Mouse (Mus musculus): ENCODE data around the gene Mapkap1. TPM values are rescaled to one million over a fixed set of nuclear protein-coding genes. Genes with fewer than 3 reads are reported as not detected.
"Not testable (repeated sequence)": the region's sequence is repeated elsewhere in the genome, so short reads cannot be mapped to it uniquely, and the experiment has no call there.

Gene Mapkap1
- polyA plus RNA-seq, 1 experiment from 2014 or later = 103 TPM

DNA sequence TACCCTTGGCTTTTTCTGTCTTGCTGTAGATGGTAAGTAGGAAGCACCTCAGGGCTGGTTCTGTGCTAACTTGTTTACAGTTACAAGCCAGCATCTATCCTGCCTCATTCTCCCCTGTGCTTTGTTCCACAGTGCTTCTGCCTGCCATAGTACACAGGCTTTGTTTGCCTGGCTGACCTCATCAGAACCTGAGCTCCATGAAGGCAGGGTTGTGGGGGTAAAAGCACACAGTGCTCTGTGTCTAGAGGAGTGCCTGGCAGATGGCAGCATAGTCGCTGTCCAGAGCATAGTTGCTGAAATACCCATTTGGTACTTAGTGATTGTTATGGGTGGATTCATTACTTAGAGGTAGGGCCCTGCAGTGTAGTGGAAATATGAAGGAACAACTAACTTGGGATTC lies 13.7 kb downstream of the Mapkap1 start:
- Histone ChIP-seq H3K27ac (replicated peaks; ENCODE audit: low read depth, low read length) (no peak overlapping the region), H3K4me3 (ENCODE audit: low read depth, low read length) (no peak overlapping the region), H3K36me3 (replicated peaks; ENCODE audit: control insufficient read depth, insufficient read depth, low read depth, low read length) (no peaks in the 10 kb centered on the region), H3K9ac (replicated peaks; ENCODE audit: low read length) (no peak overlapping the region), H3K27me3 (ENCODE audit: control insufficient read depth, insufficient read depth, low read length) (no peaks in the 10 kb centered on the region), H3K4me1 (ENCODE audit: control insufficient read depth, insufficient read depth, low read length) (no peaks in the 10 kb centered on the region), H3K4me2 (ENCODE audit: low read depth, low read length) (no peak overlapping the region), H3K9me3 (replicated peaks; ENCODE audit: control insufficient read depth, low read length) (no peaks in the 10 kb centered on the region)
- 61% methylated on average over 1 of the region's 1 CpGs for WGBS
- no peak for ATAC-seq (replicated peaks; ENCODE audit: insufficient number of reproducible peaks, low FRiP score, low TSS enrichment, low read depth)
- DNase-seq (ENCODE audit: low spot score) = no peak

GRCm38 (mm10) chr2:34424186-34424585 lies 17.6 kb downstream of the Mapkap1 start:
- WGBS = 83% methylated on average over 3 of the region's 3 CpGs
- Histone ChIP-seq H3K9me3 (replicated peaks; ENCODE audit: control insufficient read depth, low read length) (no peaks in the 10 kb centered on the region), H3K4me3 (ENCODE audit: low read depth, low read length) (no peak overlapping the region)

GRCm38 (mm10) chr2:34425573-34426223 lies 19.1 kb downstream of the Mapkap1 start:
- H3K9ac ChIP-seq (replicated peaks; ENCODE audit: low read length) = no peak overlapping the region
- H3K4me2 ChIP-seq (ENCODE audit: low read depth, low read length) = no peak overlapping the region
- 83% methylated on average over 4 of the region's 4 CpGs for WGBS
- DNase-seq (ENCODE audit: low spot score) (no peak), ATAC-seq (replicated peaks; ENCODE audit: insufficient number of reproducible peaks, low FRiP score, low TSS enrichment, low read depth) (no peak)
- no peaks in the 10 kb centered on the region for H3K27me3 ChIP-seq (ENCODE audit: control insufficient read depth, insufficient read depth, low read length)
- no peak overlapping the region for H3K4me3 ChIP-seq (ENCODE audit: low read depth, low read length)
- H3K4me1 ChIP-seq (ENCODE audit: control insufficient read depth, insufficient read depth, low read length) = no peaks in the 10 kb centered on the region
- no peaks in the 10 kb centered on the region for H3K36me3 ChIP-seq (replicated peaks; ENCODE audit: control insufficient read depth, insufficient read depth, low read depth, low read length)
- no peaks in the 10 kb centered on the region for H3K9me3 ChIP-seq (replicated peaks; ENCODE audit: control insufficient read depth, low read length)
- no peak overlapping the region for H3K27ac ChIP-seq (replicated peaks; ENCODE audit: low read depth, low read length)

More at GRCm38 (mm10) chr2:34424186-34424585, 17.6 kb downstream of the Mapkap1 start:
- Histone ChIP-seq H3K4me2 (ENCODE audit: low read depth, low read length) (no peak overlapping the region), H3K27me3 (ENCODE audit: control insufficient read depth, insufficient read depth, low read length) (no peaks in the 10 kb centered on the region), H3K4me1 (ENCODE audit: control insufficient read depth, insufficient read depth, low read length) (no peaks in the 10 kb centered on the region), H3K9ac (replicated peaks; ENCODE audit: low read length) (no peak overlapping the region), H3K36me3 (replicated peaks; ENCODE audit: control insufficient read depth, insufficient read depth, low read depth, low read length) (no peaks in the 10 kb centered on the region), H3K27ac (replicated peaks; ENCODE audit: low read depth, low read length) (no peak overlapping the region)
- ATAC-seq (replicated peaks; ENCODE audit: insufficient number of reproducible peaks, low FRiP score, low TSS enrichment, low read depth) (no peak), DNase-seq (ENCODE audit: low spot score) (no peak)

- Histone ChIP-seq H3K4me1 (ENCODE audit: control insufficient read depth, insufficient read depth, low read length) (no peaks in the 10 kb centered on the region), H3K27ac (replicated peaks; ENCODE audit: low read depth, low read length) (no peak overlapping the region), H3K9ac (replicated peaks; ENCODE audit: low read length) (no peak overlapping the region), H3K4me2 (ENCODE audit: low read depth, low read length) (no peak overlapping the region), H3K9me3 (replicated peaks; ENCODE audit: control insufficient read depth, low read length) (no peaks in the 10 kb centered on the region), H3K36me3 (replicated peaks; ENCODE audit: control insufficient read depth, insufficient read depth, low read depth, low read length) (no peaks in the 10 kb centered on the region), H3K4me3 (ENCODE audit: low read depth, low read length) (no peak overlapping the region), H3K27me3 (ENCODE audit: control insufficient read depth, insufficient read depth, low read length) (no peaks in the 10 kb centered on the region)
- 95% methylated on average over 8 of the region's 8 CpGs for WGBS
- no peak for ATAC-seq (replicated peaks; ENCODE audit: insufficient number of reproducible peaks, low FRiP score, low TSS enrichment, low read depth)
- no peak for DNase-seq (ENCODE audit: low spot score)
Observed at GRCm38 (mm10) chr2:34430663-34431062, 24.1 kb downstream of the Mapkap1 start.

- Histone ChIP-seq H3K27ac (replicated peaks; ENCODE audit: low read depth, low read length) (no peak overlapping the region), H3K27me3 (ENCODE audit: control insufficient read depth, insufficient read depth, low read length) (no peaks in the 10 kb centered on the region), H3K9me3 (replicated peaks; ENCODE audit: control insufficient read depth, low read length) (no peaks in the 10 kb centered on the region), H3K4me1 (ENCODE audit: control insufficient read depth, insufficient read depth, low read length) (no peaks in the 10 kb centered on the region), H3K36me3 (replicated peaks; ENCODE audit: control insufficient read depth, insufficient read depth, low read depth, low read length) (no peaks in the 10 kb centered on the region), H3K4me3 (ENCODE audit: low read depth, low read length) (no peak overlapping the region), H3K4me2 (ENCODE audit: low read depth, low read length) (no peak overlapping the region), H3K9ac (replicated peaks; ENCODE audit: low read length) (no peak overlapping the region)
- no peak for ATAC-seq (replicated peaks; ENCODE audit: insufficient number of reproducible peaks, low FRiP score, low TSS enrichment, low read depth)
- no peak for DNase-seq (ENCODE audit: low spot score)
- 91% methylated on average over 12 of the region's 12 CpGs for WGBS
Observed at GRCm38 (mm10) chr2:34431701-34432372, 25.3 kb downstream of the Mapkap1 start.

DNA sequence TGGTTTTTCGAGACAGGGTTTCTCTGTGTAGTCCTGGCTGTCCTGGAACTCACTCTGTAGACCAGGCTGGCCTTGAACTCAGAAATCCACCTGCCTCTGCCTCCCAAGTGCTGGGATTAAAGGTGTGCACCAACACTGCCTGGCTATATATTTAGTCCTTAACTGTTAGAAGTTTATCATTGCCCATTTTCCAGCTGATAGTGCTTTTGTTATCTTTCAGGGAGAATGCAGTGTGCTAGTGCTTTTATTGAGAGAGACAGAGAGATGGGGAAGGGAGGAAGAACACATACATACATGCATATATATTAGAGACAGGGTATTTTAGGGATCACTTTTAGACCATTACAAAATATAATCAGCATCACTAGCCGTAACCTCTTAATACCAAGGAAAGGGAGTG lies 26.3 kb downstream of the Mapkap1 start:
- H3K27ac ChIP-seq (replicated peaks; ENCODE audit: low read depth, low read length); H3K36me3 ChIP-seq (replicated peaks; ENCODE audit: control insufficient read depth, insufficient read depth, low read depth, low read length); H3K27me3 ChIP-seq (ENCODE audit: control insufficient read depth, insufficient read depth, low read length); H3K4me1 ChIP-seq (ENCODE audit: control insufficient read depth, insufficient read depth, low read length); DNase-seq (ENCODE audit: low spot score); ATAC-seq (replicated peaks; ENCODE audit: insufficient number of reproducible peaks, low FRiP score, low TSS enrichment, low read depth); H3K9me3 ChIP-seq (replicated peaks; ENCODE audit: control insufficient read depth, low read length); H3K4me3 ChIP-seq (ENCODE audit: low read depth, low read length); H3K4me2 ChIP-seq (ENCODE audit: low read depth, low read length); H3K9ac ChIP-seq (replicated peaks; ENCODE audit: low read length): not testable (repeated sequence)
- 95% methylated on average over 1 of the region's 2 CpGs for WGBS

DNA sequence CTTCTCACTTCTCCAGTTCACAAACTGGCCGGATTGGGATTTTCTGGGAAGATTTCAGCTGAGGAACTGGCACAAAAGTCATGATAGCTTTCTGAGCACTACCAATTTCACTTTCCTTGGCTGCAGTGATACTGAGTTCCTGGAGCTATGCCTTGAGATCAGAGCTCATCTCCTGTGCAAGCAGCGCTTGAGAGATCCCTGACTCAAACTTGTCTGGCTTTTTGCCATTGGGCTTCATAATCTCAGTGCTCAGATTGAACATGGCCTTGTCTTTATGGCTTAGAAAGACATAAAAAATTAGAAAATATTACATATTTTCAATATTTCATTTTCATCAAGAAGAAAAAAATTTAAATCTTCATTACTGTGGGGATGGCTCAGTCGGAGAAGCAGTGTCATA lies 29.8 kb downstream of the Mapkap1 start:
- H3K4me3 ChIP-seq (ENCODE audit: low read depth, low read length) = no peak overlapping the region
- H3K4me1 ChIP-seq (ENCODE audit: control insufficient read depth, insufficient read depth, low read length) = no peaks in the 10 kb centered on the region
- 87% methylated on average over 3 of the region's 3 CpGs for WGBS
- DNase-seq (ENCODE audit: low spot score) = no peak
- no peak overlapping the region for H3K27ac ChIP-seq (replicated peaks; ENCODE audit: low read depth, low read length)
- no peak for ATAC-seq (replicated peaks; ENCODE audit: insufficient number of reproducible peaks, low FRiP score, low TSS enrichment, low read depth)
- H3K9me3 ChIP-seq (replicated peaks; ENCODE audit: control insufficient read depth, low read length) = no peaks in the 10 kb centered on the region
- no peak overlapping the region for H3K4me2 ChIP-seq (ENCODE audit: low read depth, low read length)
- no peaks in the 10 kb centered on the region for H3K27me3 ChIP-seq (ENCODE audit: control insufficient read depth, insufficient read depth, low read length)
- no peaks in the 10 kb centered on the region for H3K36me3 ChIP-seq (replicated peaks; ENCODE audit: control insufficient read depth, insufficient read depth, low read depth, low read length)
- no peak overlapping the region for H3K9ac ChIP-seq (replicated peaks; ENCODE audit: low read length)

GRCm38 (mm10) chr2:34448756-34449155 lies 42.2 kb downstream of the Mapkap1 start:
- Histone ChIP-seq H3K4me3 (ENCODE audit: low read depth, low read length) (no peak overlapping the region), H3K9me3 (replicated peaks; ENCODE audit: control insufficient read depth, low read length) (no peaks in the 10 kb centered on the region), H3K36me3 (replicated peaks; ENCODE audit: control insufficient read depth, insufficient read depth, low read depth, low read length) (no peaks in the 10 kb centered on the region; the same call in 1 of the 2 replicates), H3K4me2 (ENCODE audit: low read depth, low read length) (no peak overlapping the region), H3K27me3 (ENCODE audit: control insufficient read depth, insufficient read depth, low read length) (no peaks in the 10 kb centered on the region), H3K4me1 (ENCODE audit: control insufficient read depth, insufficient read depth, low read length) (no peaks in the 10 kb centered on the region), H3K9ac (replicated peaks; ENCODE audit: low read length) (no peak overlapping the region), H3K27ac (replicated peaks; ENCODE audit: low read depth, low read length) (no peak overlapping the region)
- ATAC-seq (replicated peaks; ENCODE audit: insufficient number of reproducible peaks, low FRiP score, low TSS enrichment, low read depth) = no peak
- DNase-seq (ENCODE audit: low spot score) = no peak
- WGBS = 61% methylated on average over 4 of the region's 4 CpGs
